Comparison of ENCODE assay signal across 10 mouse cellular contexts in genomic region chr9:108289347-108289746, GRCm38 (mm10). TPM values are rescaled to one million over a fixed set of nuclear protein-coding genes. Genes with fewer than 3 reads are reported as not detected.
DNase-seq lines count a peak whose midpoint lies in the region; ATAC-seq and TF ChIP-seq lines count a peak whose summit lies in the region.
"Had no signal": no experiment of that assay in that cellular context is flagged by ENCODE, and none has a peak within 500 bp of the region (broad histone marks: within the 10 kb centered on the region; RNA-seq: fewer than 3 reads in every experiment).

No protein-coding gene starts in this region.

- no peak overlapping the region for H3K9ac ChIP-seq in heart, embryonic 11.5 days (ENCODE audit: low read depth, low read length)
- peak overlapping the region; percentile 70 for H3K9ac ChIP-seq in hindbrain, embryonic 14.5 days

- H3K4me3 ChIP-seq in heart, embryonic 11.5 days (ENCODE audit: low read depth, low read length), result no peak overlapping the region
- H3K4me3 ChIP-seq in cortical plate, adult 2 months (ENCODE audit: insufficient read depth, low read length), result peak overlapping the region; percentile 61; the same call in 1 of the 2 replicates
- H3K4me3 ChIP-seq in hindbrain, embryonic 14.5 days (replicated peaks; ENCODE audit: low read length), result peak overlapping the region; percentile 68
- H3K4me3 ChIP-seq in midbrain, embryonic 10.5 days, result peak overlapping the region; percentile 67

- WGBS in heart, embryonic 11.5 days (ENCODE audit: insufficient replicate concordance), result 57% methylated on average over 2 of the region's 2 CpGs
- WGBS in hindbrain, embryonic 14.5 days, result 65% methylated on average over 2 of the region's 2 CpGs
- 72% methylated on average over 2 of the region's 2 CpGs for WGBS in midbrain, embryonic 10.5 days

- no peaks in the 10 kb centered on the region for H3K27me3 ChIP-seq in heart, embryonic 11.5 days (ENCODE audit: control insufficient read depth, insufficient read depth, low read length)
- H3K27me3 ChIP-seq in hindbrain, embryonic 14.5 days (ENCODE audit: control insufficient read depth, insufficient read depth, low read length), result no peaks in the 10 kb centered on the region
- no peaks in the 10 kb centered on the region for H3K27me3 ChIP-seq in midbrain, embryonic 10.5 days (ENCODE audit: low read depth, poor library complexity, severe bottlenecking)

- H3K36me3 ChIP-seq in heart, embryonic 11.5 days (ENCODE audit: control insufficient read depth, insufficient read depth, low read length), result no peaks in the 10 kb centered on the region
- peaks cover 13% of the 10 kb centered on the region for H3K36me3 ChIP-seq in hindbrain, embryonic 14.5 days (replicated peaks; ENCODE audit: control insufficient read depth, insufficient read depth)
- peaks cover 7% of the 10 kb centered on the region for H3K36me3 ChIP-seq in midbrain, embryonic 10.5 days

- H3K4me2 ChIP-seq in heart, embryonic 11.5 days, result peak overlapping the region; percentile 70
- peak overlapping the region; percentile 81 for H3K4me2 ChIP-seq in hindbrain, embryonic 14.5 days (replicated peaks)

- H3K9me3 ChIP-seq in heart, embryonic 11.5 days (replicated peaks; ENCODE audit: control insufficient read depth, low read length), result no peaks in the 10 kb centered on the region
- no peaks in the 10 kb centered on the region for H3K9me3 ChIP-seq in hindbrain, embryonic 14.5 days (ENCODE audit: control insufficient read depth, low read length)
- no peaks in the 10 kb centered on the region for H3K9me3 ChIP-seq in midbrain, embryonic 10.5 days (replicated peaks)

- intact Hi-C loops in gastrocnemius, postnatal 36 days (cut with DNase I), result no loop called here

- no peak for DNase-seq in heart, postnatal 4 days
- DNase-seq in hindbrain, embryonic 14.5 days (ENCODE audit: low spot score), result no peak
- no peak for DNase-seq in midbrain, embryonic 10.5 days (ENCODE audit: low spot score)
- no peak for DNase-seq in layer of hippocampus, postnatal 25 days (ENCODE audit: extremely low spot score in 1 of 2, low spot score in 1 of 2)
- no peak for DNase-seq in gastrocnemius, postnatal 36 days
- no peak for DNase-seq in spleen, postnatal 36 days (ENCODE audit: low spot score in 2 of 2)
- DNase-seq: cerebellum, adult 11 months; spleen, adult 18-20 months had no signal

- no peak overlapping the region for H3K27ac ChIP-seq in heart, embryonic 11.5 days (ENCODE audit: low read depth, low read length)
- H3K27ac ChIP-seq in cortical plate, adult 2 months (ENCODE audit: insufficient read depth, low read length), result no peak overlapping the region
- peak overlapping the region; percentile 94 for H3K27ac ChIP-seq in hindbrain, embryonic 14.5 days
- H3K27ac ChIP-seq in midbrain, embryonic 10.5 days (replicated peaks), result peak overlapping the region; percentile 92

- no peak for ATAC-seq in heart, embryonic 11.5 days (replicated peaks; ENCODE audit: insufficient number of reproducible peaks, low FRiP score, low TSS enrichment)
- no peak for ATAC-seq in hindbrain, embryonic 14.5 days (ENCODE audit: low FRiP score)

- no peak for TF ChIP-seq CTCF in cortical plate, adult 2 months (IDR thresholded peaks at IDR 0.05; ENCODE audit: extremely low read depth, insufficient read depth, low read length)

- H3K4me1 ChIP-seq in heart, embryonic 11.5 days (ENCODE audit: control insufficient read depth, insufficient read depth, low read length), result no peaks in the 10 kb centered on the region
- peaks cover 2% of the 10 kb centered on the region for H3K4me1 ChIP-seq in cortical plate, adult 2 months (ENCODE audit: control insufficient read depth, insufficient read depth, low read length)
- H3K4me1 ChIP-seq in hindbrain, embryonic 14.5 days (replicated peaks; ENCODE audit: control insufficient read depth, insufficient read depth, low read length), result peaks cover 10% of the 10 kb centered on the region
- H3K4me1 ChIP-seq in midbrain, embryonic 10.5 days, result peaks cover 16% of the 10 kb centered on the region

- TF ChIP-seq POLR2A in cortical plate, adult 2 months (IDR thresholded peaks at IDR 0.05; ENCODE audit: extremely low read depth, insufficient read depth, low read length), result no peak

RNA-seq across cellular contexts. Expression of gene Nicn1, which starts 0.9 kb away (rescaled TPM):
- polyA plus RNA-seq in heart, embryonic 11.5 days (2014; fragmentation: Nextera tagmentation; extraction: Ambion mirVana), result 25.1 and 26.0 TPM in 2 replicates
- total RNA-seq in heart, postnatal 4 days (2021), result 10 to 100 TPM; 19.3 to 21.2 TPM
- polyA plus RNA-seq in cortical plate, adult 2 months (2012; rRNA removed), result 101 and 102 TPM in 2 replicates
- polyA plus RNA-seq in hindbrain, embryonic 14.5 days (2014; fragmentation: Nextera tagmentation; extraction: Ambion mirVana), result 136 and 137 TPM in 2 replicates
- 44.4 and 57.3 TPM in 2 replicates for polyA plus RNA-seq in midbrain, embryonic 10.5 days (2016; fragmentation: Nextera tagmentation; extraction: Ambion mirVana)
- 100 to 1,000 TPM in 1 of 2 experiments, 10 to 100 TPM in 1; 93.0 to 121 TPM for total RNA-seq in layer of hippocampus, postnatal 25 days (2021)
- 10 to 100 TPM in 1 of 2 experiments, 1 to 10 TPM in 1; 9.4 to 11.4 TPM for total RNA-seq in gastrocnemius, postnatal 36 days (2021)

RNA-seq across cellular contexts. Expression of gene Amt, which starts 7.3 kb away (rescaled TPM):
- polyA plus RNA-seq in heart, embryonic 11.5 days (2014; fragmentation: Nextera tagmentation; extraction: Ambion mirVana), result 12.9 and 15.3 TPM in 2 replicates
- 1 to 10 TPM; 3.6 to 6.0 TPM for total RNA-seq in heart, postnatal 4 days (2021)
- polyA plus RNA-seq in cortical plate, adult 2 months (2012; rRNA removed), result 54.1 and 55.0 TPM in 2 replicates
- polyA plus RNA-seq in hindbrain, embryonic 14.5 days (2014; fragmentation: Nextera tagmentation; extraction: Ambion mirVana), result 18.6 and 24.4 TPM in 2 replicates
- polyA plus RNA-seq in midbrain, embryonic 10.5 days (2016; fragmentation: Nextera tagmentation; extraction: Ambion mirVana), result 37.9 and 39.2 TPM in 2 replicates
- total RNA-seq in layer of hippocampus, postnatal 25 days (2021), result 10 to 100 TPM; 28.5 to 31.6 TPM
- 1 to 10 TPM in 1 of 2 experiments, under 1 TPM in 1; 0.94 to 1.3 TPM for total RNA-seq in gastrocnemius, postnatal 36 days (2021)

RNA-seq across cellular contexts. Expression of gene Rhoa, which starts 16.6 kb away (rescaled TPM):
- polyA plus RNA-seq in heart, embryonic 11.5 days (2014; fragmentation: Nextera tagmentation; extraction: Ambion mirVana), result 252 and 277 TPM in 2 replicates
- total RNA-seq in heart, postnatal 4 days (2021), result 100 to 1,000 TPM; 341 to 348 TPM
- 167 and 176 TPM in 2 replicates for polyA plus RNA-seq in cortical plate, adult 2 months (2012; rRNA removed)
- polyA plus RNA-seq in hindbrain, embryonic 14.5 days (2014; fragmentation: Nextera tagmentation; extraction: Ambion mirVana), result 206 and 214 TPM in 2 replicates
- polyA plus RNA-seq in midbrain, embryonic 10.5 days (2016; fragmentation: Nextera tagmentation; extraction: Ambion mirVana), result 272 and 276 TPM in 2 replicates
- total RNA-seq in layer of hippocampus, postnatal 25 days (2021), result 100 to 1,000 TPM; 167 to 187 TPM
- 10 to 100 TPM; 97.0 to 97.5 TPM for total RNA-seq in gastrocnemius, postnatal 36 days (2021)

RNA-seq across cellular contexts. Expression of gene Tcta, which starts 16.6 kb away (rescaled TPM):
- polyA plus RNA-seq in heart, embryonic 11.5 days (2014; fragmentation: Nextera tagmentation; extraction: Ambion mirVana), result 28.5 and 34.7 TPM in 2 replicates
- 10 to 100 TPM; 15.9 to 19.1 TPM for total RNA-seq in heart, postnatal 4 days (2021)
- polyA plus RNA-seq in cortical plate, adult 2 months (2012; rRNA removed), result 53.0 and 55.6 TPM in 2 replicates
- polyA plus RNA-seq in hindbrain, embryonic 14.5 days (2014; fragmentation: Nextera tagmentation; extraction: Ambion mirVana), result 49.5 and 59.9 TPM in 2 replicates
- 17.8 and 26.2 TPM in 2 replicates for polyA plus RNA-seq in midbrain, embryonic 10.5 days (2016; fragmentation: Nextera tagmentation; extraction: Ambion mirVana)
- 10 to 100 TPM; 36.0 to 37.9 TPM for total RNA-seq in layer of hippocampus, postnatal 25 days (2021)
- 10 to 100 TPM; 24.9 to 25.1 TPM for total RNA-seq in gastrocnemius, postnatal 36 days (2021)

RNA-seq across cellular contexts. Expression of gene Dag1, which starts 25.6 kb away (rescaled TPM):
- 115 and 149 TPM in 2 replicates for polyA plus RNA-seq in heart, embryonic 11.5 days (2014; fragmentation: Nextera tagmentation; extraction: Ambion mirVana)
- 100 to 1,000 TPM; 307 to 326 TPM for total RNA-seq in heart, postnatal 4 days (2021)
- 31.2 and 33.5 TPM in 2 replicates for polyA plus RNA-seq in cortical plate, adult 2 months (2012; rRNA removed)
- 76.7 and 83.0 TPM in 2 replicates for polyA plus RNA-seq in hindbrain, embryonic 14.5 days (2014; fragmentation: Nextera tagmentation; extraction: Ambion mirVana)
- 71.1 and 77.0 TPM in 2 replicates for polyA plus RNA-seq in midbrain, embryonic 10.5 days (2016; fragmentation: Nextera tagmentation; extraction: Ambion mirVana)
- total RNA-seq in layer of hippocampus, postnatal 25 days (2021), result 10 to 100 TPM; 90.4 to 95.2 TPM
- total RNA-seq in gastrocnemius, postnatal 36 days (2021), result 100 to 1,000 TPM; 170 to 174 TPM

Comparison
In these comparisons a context has a peak if more than half of its experiments do, and no peak if none do; other contexts are left out.
1. H3K27ac ChIP-seq: peak in hindbrain, embryonic 14.5 days (single experiment) and midbrain, embryonic 10.5 days (single experiment); none in heart, embryonic 11.5 days (single experiment) and cortical plate, adult 2 months (single experiment).